Mouse (Mus musculus): ENCODE measurements at regions not wholly inside any gene's neighbourhood (a gene's known extent, or its start where the extent isn't known, plus 50 kb on each side); places are given as distances from the start of the nearest gene placed in this dataset.
"Not testable (repeated sequence)": the region's sequence is repeated elsewhere in the genome, so short reads cannot be mapped to it uniquely, and the experiment has no call there.

DNA sequence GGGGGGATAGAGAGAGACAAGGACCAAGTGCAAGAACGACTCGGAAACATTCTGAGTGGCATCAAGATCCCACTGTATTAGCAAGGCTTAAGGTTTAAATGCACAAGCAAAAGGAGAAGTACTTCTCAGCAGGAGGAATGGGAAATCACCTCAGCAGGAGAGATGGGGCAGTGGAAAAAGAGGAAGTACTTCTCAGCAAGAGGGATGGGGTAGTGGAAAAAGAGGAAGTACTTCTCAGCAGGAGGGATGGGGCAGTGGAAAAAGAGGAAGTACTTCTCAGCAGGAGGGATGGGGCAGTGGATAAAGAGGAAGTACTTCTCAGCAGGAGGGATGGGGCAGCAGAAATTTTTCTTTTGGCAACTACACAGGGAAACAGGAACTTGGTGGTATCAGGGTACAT, 340.8 kb upstream of the Tbl1xr1 start:
- not testable (repeated sequence) for DNase-seq (ENCODE audit: low read depth)

DNA sequence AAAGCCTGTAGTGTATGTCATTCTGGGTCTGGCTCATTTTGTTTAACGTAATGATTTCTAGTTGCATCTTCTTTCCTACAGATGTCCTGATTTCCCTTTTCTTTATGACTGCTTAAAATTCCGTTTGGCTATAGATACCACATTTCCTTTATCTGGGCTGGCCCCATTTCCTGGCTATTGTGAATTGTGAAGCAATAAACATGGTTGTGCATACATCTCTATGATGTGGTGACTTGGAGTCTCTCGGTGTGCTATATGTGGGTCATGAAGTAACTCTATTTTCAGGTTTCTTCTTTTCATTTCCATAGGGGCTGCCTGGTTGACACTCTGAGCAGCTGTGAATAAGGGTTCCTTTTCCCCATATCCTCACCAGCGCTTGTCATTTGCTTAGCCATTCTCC, 336.7 kb upstream of the Tbl1xr1 start:
- no peak for DNase-seq (ENCODE audit: low read depth)

- no peak for DNase-seq (ENCODE audit: low read depth)
Observed at GRCm38 (mm10) chr3:21744107-21744506, 332.3 kb upstream of the Tbl1xr1 start.

GRCm38 (mm10) chr3:21760516-21761218, 315.8 kb upstream of the Tbl1xr1 start:
- DNase-seq (ENCODE audit: low read depth): no peak

GRCm38 (mm10) chr3:21761219-21761600, 315.2 kb upstream of the Tbl1xr1 start:
- DNase-seq (ENCODE audit: low read depth): no peak

DNA sequence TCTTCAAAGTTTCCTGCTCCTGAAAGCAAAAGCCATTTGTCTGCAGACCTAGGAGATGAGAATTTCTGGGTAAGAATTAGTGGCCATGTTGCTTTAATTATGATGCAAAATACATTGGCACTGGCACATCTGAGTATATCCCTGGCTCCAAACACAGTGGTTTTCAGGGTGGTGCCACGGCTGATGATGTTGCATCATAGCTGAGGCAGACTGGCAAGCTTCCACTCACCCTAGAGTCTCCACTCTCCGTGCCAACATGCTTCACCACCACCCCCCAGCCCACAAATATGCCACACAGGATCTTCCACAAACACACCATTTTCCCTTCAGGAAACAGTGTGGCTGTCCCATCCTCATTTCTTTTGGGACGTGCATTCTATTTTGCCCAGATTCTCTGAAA, 314.5 kb upstream of the Tbl1xr1 start:
- DNase-seq (ENCODE audit: low read depth): no peak

DNA sequence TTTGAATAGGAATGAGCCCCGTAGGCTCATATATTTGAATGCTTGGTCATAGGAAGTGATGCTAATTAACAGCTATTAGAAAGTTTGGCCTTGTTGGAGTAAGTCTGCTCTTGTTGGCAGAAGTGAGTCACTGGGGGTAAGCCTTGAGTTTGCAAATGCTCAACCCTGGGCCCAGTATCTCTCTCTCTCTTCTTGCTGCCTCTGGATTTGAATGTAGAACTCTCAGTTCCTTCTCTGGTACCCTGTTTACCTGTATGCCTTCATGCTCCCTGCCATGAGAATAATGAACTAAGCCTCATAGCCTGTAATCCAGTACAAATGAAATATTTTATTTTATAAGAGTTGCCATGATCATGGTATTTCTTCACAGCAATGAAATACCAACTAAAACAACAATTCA, 308.4 kb upstream of the Tbl1xr1 start:
- DNase-seq (ENCODE audit: low read depth): no peak

DNA sequence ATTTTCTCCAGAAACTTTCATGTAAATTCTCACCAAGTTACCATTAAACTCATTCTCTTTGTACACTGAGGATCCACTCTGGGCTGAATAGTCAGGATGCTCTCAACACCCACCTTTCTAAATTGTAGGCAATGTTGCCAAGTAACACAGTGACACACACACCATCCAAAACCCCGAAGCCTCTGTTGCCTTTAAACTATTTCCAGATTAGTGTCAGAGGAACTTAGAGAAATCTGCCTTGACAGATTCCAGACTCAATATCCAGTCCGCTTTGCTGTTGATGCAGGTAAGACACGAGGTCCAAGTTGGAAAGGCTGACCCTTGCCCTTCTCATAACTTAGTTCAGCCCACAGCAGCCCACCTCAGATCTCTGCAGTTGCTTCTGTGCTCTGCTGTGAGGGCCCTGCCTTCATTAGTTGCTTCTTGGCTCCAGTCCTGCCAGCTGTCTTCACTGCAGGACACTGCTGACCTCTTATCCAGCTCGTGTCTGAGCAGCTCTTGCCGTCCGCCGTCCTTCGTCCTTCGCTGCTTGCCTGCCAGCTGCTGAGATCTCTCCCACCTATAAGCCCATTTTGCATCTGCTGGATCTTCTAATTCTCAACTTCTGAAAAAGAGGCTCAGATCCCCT, 306.4 kb upstream of the Tbl1xr1 start:
- DNase-seq (ENCODE audit: low read depth): no peak

GRCm38 (mm10) chr3:21771752-21772298, 304.6 kb upstream of the Tbl1xr1 start:
- no peak for DNase-seq (ENCODE audit: low read depth)

DNA sequence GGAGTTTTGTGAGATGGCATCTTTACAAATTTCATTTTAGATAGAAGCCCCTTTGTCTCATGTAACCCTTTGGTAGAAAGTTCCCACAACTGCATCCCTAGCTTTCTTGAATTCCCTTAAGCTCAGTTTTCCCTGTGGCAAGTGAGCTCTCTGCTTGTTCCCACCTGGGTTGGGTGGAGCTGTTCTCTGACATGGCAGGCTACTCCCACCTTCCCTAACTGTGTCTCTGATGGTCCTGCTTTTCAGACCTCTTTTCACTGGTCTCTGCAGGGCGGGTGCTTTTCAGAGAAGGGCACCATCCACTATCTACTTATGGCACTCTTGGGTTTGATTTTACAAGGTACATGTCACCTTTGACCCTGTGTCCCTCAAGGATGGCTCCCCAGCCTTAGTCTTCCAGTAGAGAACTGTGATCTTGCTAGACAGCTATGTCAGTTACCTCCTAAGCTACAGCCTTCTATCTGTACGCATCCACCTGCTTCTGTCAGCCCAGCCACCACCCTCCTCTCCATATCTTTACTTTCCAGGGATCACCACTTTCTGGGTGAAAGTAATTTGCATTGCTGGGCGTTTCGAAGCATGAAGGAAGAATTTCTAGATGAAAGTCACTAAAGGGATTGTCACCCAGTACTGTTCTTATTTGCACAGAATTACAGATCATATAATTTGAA, 302.1 kb upstream of the Tbl1xr1 start:
- peak; percentile 37 for DNase-seq (ENCODE audit: low read depth)

DNA sequence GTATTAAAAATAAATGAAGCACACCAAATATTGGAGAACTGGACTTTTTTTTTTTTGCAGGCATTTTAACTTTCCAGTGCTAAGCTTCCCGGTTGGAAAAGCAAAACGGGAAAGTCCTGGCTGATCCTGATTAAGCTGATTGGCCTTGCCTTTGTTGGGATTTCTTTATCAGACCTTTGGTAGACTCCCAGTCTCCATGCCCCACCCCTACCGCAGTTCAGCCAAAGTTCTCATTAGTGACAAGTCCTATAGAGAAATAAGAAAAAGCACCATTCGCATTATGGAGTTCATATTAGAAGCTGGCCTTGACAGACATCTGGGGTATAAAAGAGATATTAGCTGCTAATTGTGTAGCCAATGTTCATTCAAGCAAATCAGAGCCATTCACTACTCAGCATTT, 297.7 kb upstream of the Tbl1xr1 start:
- no peak for DNase-seq (ENCODE audit: low read depth)

DNA sequence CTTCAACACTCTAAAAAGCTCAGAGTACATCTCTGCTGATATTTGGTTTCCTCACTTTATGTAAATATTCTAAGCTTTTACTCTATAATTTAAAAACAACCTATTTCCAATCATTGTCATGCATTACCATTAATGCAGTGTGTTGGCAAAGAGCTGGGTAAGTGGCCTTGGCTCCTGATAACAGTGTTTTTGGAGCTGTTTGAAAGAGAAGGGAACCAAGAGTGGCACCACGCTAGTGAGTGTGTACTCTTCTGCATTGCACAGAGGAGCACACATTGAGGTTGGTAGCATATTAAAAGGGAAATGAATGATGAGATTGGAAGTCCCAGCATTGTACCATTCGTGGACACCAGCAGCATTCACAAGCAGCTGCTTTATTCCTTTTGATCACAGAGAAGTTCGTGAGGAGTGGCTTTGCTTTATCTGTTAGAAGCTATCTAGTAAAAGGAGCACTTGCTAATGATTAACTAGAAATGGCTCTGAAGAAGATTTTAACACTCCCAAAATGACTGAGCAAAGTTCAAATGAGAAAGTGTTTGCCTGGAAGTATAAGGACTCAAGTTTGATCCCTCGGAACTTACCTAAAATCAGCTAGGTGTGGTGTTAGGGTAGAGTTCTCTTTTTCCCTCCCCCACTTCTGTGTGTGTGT, 284.3 kb upstream of the Tbl1xr1 start:
- no peak for DNase-seq (ENCODE audit: low read depth)

GRCm38 (mm10) chr3:21798139-21798538, 278.3 kb upstream of the Tbl1xr1 start:
- DNase-seq (ENCODE audit: low read depth): no peak

DNA sequence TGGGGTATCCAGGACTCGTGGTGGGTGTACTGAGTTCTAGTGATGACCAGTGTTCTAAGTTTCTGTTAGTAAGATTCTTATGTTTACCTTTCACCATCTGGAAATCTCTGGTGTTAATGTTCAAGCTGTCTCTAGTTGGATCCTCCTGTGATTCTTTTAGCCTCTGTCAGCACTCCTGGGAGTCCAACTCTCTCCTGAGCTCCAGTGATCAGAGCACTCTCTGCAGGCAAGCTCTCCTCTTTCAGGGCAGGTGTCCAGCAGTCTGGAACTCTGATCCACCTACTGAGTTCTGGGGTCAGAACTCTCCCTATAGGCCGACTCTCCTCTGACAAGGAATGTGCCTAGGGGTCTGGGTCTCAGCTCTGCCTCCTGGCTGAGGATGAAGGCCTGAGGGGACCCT, 272.6 kb upstream of the Tbl1xr1 start:
- DNase-seq (ENCODE audit: low read depth): not testable (repeated sequence)

- no peak for DNase-seq (ENCODE audit: low read depth)
Observed at GRCm38 (mm10) chr3:21806494-21807157, 269.8 kb upstream of the Tbl1xr1 start.

DNA sequence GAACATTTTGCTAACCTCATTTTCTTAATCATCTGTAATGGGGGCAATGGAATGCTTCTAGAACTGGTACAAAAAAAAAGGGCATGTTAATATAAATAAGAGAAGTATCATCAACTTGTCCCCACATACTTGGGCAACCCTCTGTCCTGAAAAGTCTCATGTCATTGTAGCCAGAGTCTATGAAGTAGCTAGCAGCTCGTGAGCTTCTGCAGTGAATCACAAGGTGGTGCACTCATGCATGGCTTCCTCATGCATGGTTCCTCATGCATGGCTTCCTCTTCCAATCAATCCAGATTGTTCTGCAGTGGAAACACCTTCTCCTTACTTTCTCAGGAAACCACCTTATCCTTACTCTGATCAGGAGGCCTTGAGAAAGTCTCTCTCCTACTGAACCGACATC, 267.9 kb upstream of the Tbl1xr1 start:
- DNase-seq (ENCODE audit: low read depth): no peak

- no peak for DNase-seq (ENCODE audit: low read depth)
Observed at GRCm38 (mm10) chr3:21809769-21810470, 266.5 kb upstream of the Tbl1xr1 start.

DNA sequence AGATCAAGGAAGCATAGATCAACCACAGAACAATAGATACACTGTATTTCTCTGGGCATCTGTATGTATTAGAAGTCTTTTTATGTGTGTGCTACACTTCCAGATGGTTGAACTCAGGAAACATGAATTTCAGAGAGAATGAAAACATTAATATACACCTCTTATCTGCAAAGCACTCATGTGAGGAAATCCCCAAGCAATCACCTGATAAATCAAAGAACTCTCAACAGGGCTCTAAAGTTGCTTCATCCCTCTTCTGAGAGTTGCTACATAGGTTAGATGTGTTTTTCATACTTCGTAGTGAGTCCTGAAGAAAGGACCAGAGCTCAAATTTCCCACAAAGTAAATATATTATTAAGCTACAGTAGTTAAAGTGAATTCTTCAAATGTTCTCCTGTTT, 263.1 kb upstream of the Tbl1xr1 start:
- DNase-seq (ENCODE audit: low read depth): no peak

GRCm38 (mm10) chr3:21816968-21817858, 259.2 kb upstream of the Tbl1xr1 start:
- DNase-seq (ENCODE audit: low read depth): no peak

DNA sequence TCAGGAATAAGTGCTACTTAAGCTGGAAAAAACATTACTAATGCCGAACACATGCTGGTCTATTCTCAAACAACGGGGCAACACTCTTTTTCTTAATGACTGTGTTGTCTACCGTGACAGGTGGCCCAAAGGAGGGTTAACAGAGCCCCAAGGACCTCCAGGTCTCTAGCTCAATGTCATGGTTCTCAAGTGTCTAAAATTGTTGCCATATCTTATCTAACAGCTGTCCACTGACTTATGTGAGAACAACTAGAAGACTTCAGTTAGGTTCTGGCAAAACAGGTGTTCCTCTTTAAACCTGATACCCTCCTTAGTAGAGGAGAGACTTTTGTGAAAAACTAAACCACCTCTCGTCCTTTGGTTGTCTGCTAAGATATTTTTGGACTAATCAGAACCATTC, 257.4 kb upstream of the Tbl1xr1 start:
- DNase-seq (ENCODE audit: low read depth): no peak

Data from c-Kit-positive CD71-positive TER-119-negative erythroid progenitor cells, embryonic 14.5 days (primary cell).